Mouse (Mus musculus): Measurements from ENCODE around the gene Kif2c.

Gene Kif2c

GRCm38 (mm10) chr4:117181863-117182758, at the start of gene Kif2c:
Gene Kif2c (minus strand): TSS chr4:117182639.
- CTCF ChIA-PET = interaction anchor here (1.1 kb wide), 1 partner anchor 26 kb away, joined by 3 read pairs; no protein-coding TSS in a partner anchor

- CTCF ChIA-PET = no interaction called here
Measured at GRCm38 (mm10) chr4:117231208-117231607, 48.8 kb upstream of the Kif2c start.

- CTCF ChIA-PET = interaction anchor here (0.8 kb wide), 1 partner anchor 80 kb away, joined by 4 read pairs; no protein-coding TSS in a partner anchor
Measured at GRCm38 (mm10) chr4:117230331-117230730, 47.9 kb upstream of the Kif2c start.

GRCm38 (mm10) chr4:117229590-117229989, 47.2 kb upstream of the Kif2c start:
- CTCF ChIA-PET = no interaction called here

GRCm38 (mm10) chr4:117225250-117225649, 42.8 kb upstream of the Kif2c start:
- CTCF ChIA-PET = interaction anchor here (0.7 kb wide), 1 partner anchor 83 kb away, joined by 3 read pairs; no protein-coding TSS in a partner anchor

- CTCF ChIA-PET = interaction anchor here (0.7 to 0.9 kb wide), 2 partner anchors 9 to 454 kb away, joined by 3 to 4 read pairs; no protein-coding TSS in a partner anchor
Measured at GRCm38 (mm10) chr4:117224122-117224521, 41.7 kb upstream of the Kif2c start.

- CTCF ChIA-PET = interaction anchor here (0.7 kb wide), 1 partner anchor 409 kb away, joined by 4 read pairs; no protein-coding TSS in a partner anchor
Measured at GRCm38 (mm10) chr4:117223001-117223400, 40.6 kb upstream of the Kif2c start.

GRCm38 (mm10) chr4:117221836-117222235, 39.4 kb upstream of the Kif2c start:
- CTCF ChIA-PET = interaction anchor here (0.7 kb wide), 1 partner anchor 200 kb away, joined by 5 read pairs; no protein-coding TSS in a partner anchor

- CTCF ChIA-PET = no interaction called here
Measured at GRCm38 (mm10) chr4:117220741-117221515, 38.5 kb upstream of the Kif2c start.

- CTCF ChIA-PET = interaction anchor here (0.8 kb wide), 1 partner anchor 39 kb away, joined by 5 read pairs; no protein-coding TSS in a partner anchor
Measured at GRCm38 (mm10) chr4:117218517-117219219, 36.2 kb upstream of the Kif2c start.

GRCm38 (mm10) chr4:117217029-117217428, 34.6 kb upstream of the Kif2c start:
- CTCF ChIA-PET = no interaction called here

GRCm38 (mm10) chr4:117214250-117214649, 31.8 kb upstream of the Kif2c start:
- CTCF ChIA-PET = interaction anchor here (0.5 kb wide), 1 partner anchor 200 kb away, joined by 3 read pairs; no protein-coding TSS in a partner anchor

- CTCF ChIA-PET = no interaction called here
Measured at GRCm38 (mm10) chr4:117210147-117211074, 28.0 kb upstream of the Kif2c start.

- CTCF ChIA-PET = no interaction called here
Measured at GRCm38 (mm10) chr4:117209592-117209991, 27.2 kb upstream of the Kif2c start.

- CTCF ChIA-PET = no interaction called here
Measured at GRCm38 (mm10) chr4:117202992-117203354, 20.5 kb upstream of the Kif2c start.

GRCm38 (mm10) chr4:117202046-117202991, 19.9 kb upstream of the Kif2c start:
- CTCF ChIA-PET = interaction anchor here (0.6 kb wide), 1 partner anchor 205 kb away, joined by 3 read pairs; no protein-coding TSS in a partner anchor

- CTCF ChIA-PET = interaction anchor here (0.6 kb wide), 1 partner anchor 20 kb away, joined by 3 read pairs; no protein-coding TSS in a partner anchor
Measured at GRCm38 (mm10) chr4:117191804-117192203, 9.4 kb upstream of the Kif2c start.

GRCm38 (mm10) chr4:117190660-117191059, 8.2 kb upstream of the Kif2c start:
- CTCF ChIA-PET = interaction anchor here (0.7 kb wide), 1 partner anchor 486 kb away, joined by 3 read pairs; no protein-coding TSS in a partner anchor
